ENCODE assay signal across 8 mouse cellular contexts in genomic region chr2:136148999-136149398, GRCm38 (mm10).
DNase-seq lines count a peak whose midpoint lies in the region; ATAC-seq lines count a peak whose summit lies in the region.

No protein-coding gene starts in this region.

- peak; percentile 88 for DNase-seq in NIH3T3 (ENCODE audit: low read depth)
- DNase-seq in cerebellum, adult 8-10 months = peak; percentile 87
- peak; percentile 31 to 69 for DNase-seq in frontal cortex, postnatal 10 days (ENCODE audit: low spot score in 2 of 2)
- DNase-seq in layer of hippocampus, postnatal 25 days (ENCODE audit: extremely low spot score in 1 of 2, low spot score in 1 of 2) = peak; percentile 63 to 93
- peak; percentile 76 for DNase-seq in lung, postnatal 36 days
- peak; percentile 81 for DNase-seq in retina, postnatal 7 days (ENCODE audit: low read depth, low spot score)
- DNase-seq in urinary bladder, postnatal 14 days (ENCODE audit: low spot score) = peak; percentile 71

- H3K36me3 ChIP-seq in hindbrain, embryonic 15.5 days = no peaks in the 10 kb centered on the region

- peak; percentile 91 for ATAC-seq in hindbrain, embryonic 15.5 days (ENCODE audit: low FRiP score, low read depth)

- H3K4me1 ChIP-seq in hindbrain, embryonic 15.5 days (replicated peaks) = no peaks in the 10 kb centered on the region; the same call in 1 of the 2 replicates

- no peak overlapping the region for H3K4me3 ChIP-seq in hindbrain, embryonic 15.5 days

- H3K9ac ChIP-seq in hindbrain, embryonic 15.5 days = no peak overlapping the region

- no peaks in the 10 kb centered on the region for H3K27me3 ChIP-seq in hindbrain, embryonic 15.5 days

- H3K9me3 ChIP-seq in hindbrain, embryonic 15.5 days = no peaks in the 10 kb centered on the region

- 3% methylated on average over 6 of the region's 6 CpGs for WGBS in hindbrain, embryonic 15.5 days

- H3K4me2 ChIP-seq in hindbrain, embryonic 15.5 days = peak overlapping the region; percentile 39

- peak overlapping the region; percentile 65 for H3K27ac ChIP-seq in hindbrain, embryonic 15.5 days (replicated peaks)
